Mouse (Mus musculus) olfactory bulb, adult 2 months (tissue): Measurements from ENCODE around the gene Rap1gap. TPM values are rescaled to one million over a fixed set of nuclear protein-coding genes. Genes with fewer than 3 reads are reported as not detected.

Experiments
- H3K27ac ChIP-seq: fragments of 200-500 bp; 2 replicates; pipeline ENCODE4 v1.5.1; 2012; ENCODE audit warnings: low read depth, low read length; ENCODE audit not compliant: insufficient read depth
- H3K4me1 ChIP-seq: fragments of 200-500 bp; 2 replicates; pipeline ENCODE4 v1.6.1; 2012; ENCODE audit warnings: low read length; ENCODE audit not compliant: control insufficient read depth, insufficient read depth
- H3K4me3 ChIP-seq: fragments of 200-500 bp; 2 replicates; pipeline ENCODE4 v1.5.1; 2012; ENCODE audit warnings: mild to moderate bottlenecking, low read depth, low read length, moderate library complexity; ENCODE audit not compliant: insufficient read depth
- CTCF ChIP-seq: fragments of 200-500 bp; IDR thresholded peaks from 2 replicates; pipeline ENCODE4 v1.5.1; 2012; ENCODE audit warnings: low read depth, mild to moderate bottlenecking, low read length, moderate library complexity; ENCODE audit not compliant: insufficient read depth
- POLR2A ChIP-seq: fragments of 200-500 bp; IDR thresholded peaks from 2 replicates; pipeline ENCODE4 v1.6.1; 2012; ENCODE audit warnings: mild to moderate bottlenecking, low read depth, low read length, moderate library complexity; ENCODE audit not compliant: insufficient read depth
- WGBS: fragments of 180-500 bp; shearing (Covaris S2); methylation state at CpG from one replicate; pipeline ENCODE4 v1.1.7; 2018; 5-methylcytosine and 5-hydroxymethylcytosine counted together
- polyA plus RNA-seq: library from polyadenylated mRNA; stranded (reverse); fragments of >200 nt; gene quantifications from 2 replicates; pipeline ENCODE4 v1.2.4, GENCODE M21; 2012; ENCODE audit warnings: low replicate concordance; ENCODE audit not compliant: missing spikeins, insufficient read depth, insufficient read length

Rap1gap gene
- polyA plus RNA-seq, 1 experiment, result not detected

- 53% methylated on average over 5 of the region's 5 CpGs for WGBS
These were observed 101.8 kb downstream of the Rap1gap start for GRCm38 (mm10) chr4:137766365-137766764.

GRCm38 (mm10) chr4:137768381-137768780, 103.9 kb downstream of the Rap1gap start:
- 78% methylated on average over 5 of the region's 5 CpGs for WGBS
- Histone ChIP-seq H3K4me3 (no peak overlapping the region), H3K27ac (no peak overlapping the region), H3K4me1 (peaks cover 22% of the 10 kb centered on the region)
- TF ChIP-seq CTCF (no peak), POLR2A (no peak)

More at GRCm38 (mm10) chr4:137766365-137766764, 101.8 kb downstream of the Rap1gap start:
- TF ChIP-seq CTCF (no peak), POLR2A (no peak)
- Histone ChIP-seq H3K4me1 (peaks cover 22% of the 10 kb centered on the region), H3K4me3 (no peak overlapping the region), H3K27ac (no peak overlapping the region)

- TF ChIP-seq CTCF (no peak), POLR2A (no peak)
- 65% methylated on average over 6 of the region's 6 CpGs for WGBS
These were observed 104.3 kb downstream of the Rap1gap start for GRCm38 (mm10) chr4:137768831-137769230.

GRCm38 (mm10) chr4:137769635-137770034, 105.1 kb downstream of the Rap1gap start:
- Histone ChIP-seq H3K4me3 (no peak overlapping the region), H3K4me1 (peaks cover 22% of the 10 kb centered on the region), H3K27ac (no peak overlapping the region)
- WGBS, result 79% methylated on average over 7 of the region's 7 CpGs
- no peak for TF ChIP-seq POLR2A
- no peak for TF ChIP-seq CTCF

More at GRCm38 (mm10) chr4:137768831-137769230, 104.3 kb downstream of the Rap1gap start:
- Histone ChIP-seq H3K27ac (no peak overlapping the region), H3K4me3 (no peak overlapping the region), H3K4me1 (peaks cover 22% of the 10 kb centered on the region)

- H3K4me1 ChIP-seq, result peaks cover 11% of the 10 kb centered on the region
- WGBS, result 76% methylated on average over 14 of the region's 14 CpGs
- no peak overlapping the region for H3K4me3 ChIP-seq
- TF ChIP-seq POLR2A (no peak), CTCF (no peak)
- no peak overlapping the region for H3K27ac ChIP-seq
These were observed 106.5 kb downstream of the Rap1gap start for GRCm38 (mm10) chr4:137770901-137771612.

- WGBS, result 96% methylated on average over 3 of the region's 3 CpGs
- Histone ChIP-seq H3K4me1 (peaks cover 8% of the 10 kb centered on the region; the same call in 1 of the 2 replicates), H3K4me3 (no peak overlapping the region), H3K27ac (no peak overlapping the region)
- TF ChIP-seq POLR2A (no peak), CTCF (no peak)
These were observed 107.2 kb downstream of the Rap1gap start for GRCm38 (mm10) chr4:137771749-137772148.

- H3K4me1 ChIP-seq, result peaks cover 8% of the 10 kb centered on the region; the same call in 1 of the 2 replicates
- 83% methylated on average over 16 of the region's 16 CpGs for WGBS
- no peak overlapping the region for H3K27ac ChIP-seq
- TF ChIP-seq CTCF, result no peak
- no peak for TF ChIP-seq POLR2A
- H3K4me3 ChIP-seq, result no peak overlapping the region
These were observed 108.0 kb downstream of the Rap1gap start for GRCm38 (mm10) chr4:137772438-137773056.

- no peak overlapping the region for H3K4me3 ChIP-seq
- no peak for TF ChIP-seq CTCF
- TF ChIP-seq POLR2A, result no peak
- H3K27ac ChIP-seq, result no peak overlapping the region
- H3K4me1 ChIP-seq, result peaks cover 5% of the 10 kb centered on the region; the same call in 1 of the 2 replicates
- 82% methylated on average over 2 of the region's 2 CpGs for WGBS
These were observed 108.9 kb downstream of the Rap1gap start for GRCm38 (mm10) chr4:137773369-137773899.

GRCm38 (mm10) chr4:137774013-137774412, 109.5 kb downstream of the Rap1gap start:
- TF ChIP-seq POLR2A (no peak), CTCF (no peak)
- 55% methylated on average over 5 of the region's 5 CpGs for whole genome bisulfite sequencing
- Histone ChIP-seq H3K4me1 (peaks cover 4% of the 10 kb centered on the region; the same call in 1 of the 2 replicates), H3K4me3 (no peak overlapping the region), H3K27ac (no peak overlapping the region)
